Mouse (Mus musculus) erythroblast, embryonic 14.5 days (primary cell): ENCODE data around the gene Fat2. TPM values are rescaled to one million over a fixed set of nuclear protein-coding genes. Genes with fewer than 3 reads are reported as not detected.
A peak's percentile ranks its signal among the peaks of the same experiment; 100 is the strongest.

ENCODE experiments used
- H3K27me3 ChIP-seq: 2 replicates; pipeline ENCODE4 v1.6.1; 2012; ENCODE audit warnings: inconsistent platforms; ENCODE audit not compliant: control insufficient read depth
- H3K36me3 ChIP-seq: 2 replicates; pipeline ENCODE4 v1.6.1; 2012; ENCODE audit warnings: mild to moderate bottlenecking, inconsistent platforms; ENCODE audit not compliant: control insufficient read depth
- H3K4me1 ChIP-seq: 2 replicates; pipeline ENCODE4 v1.6.1; 2012; ENCODE audit warnings: inconsistent platforms; ENCODE audit not compliant: control insufficient read depth
- H3K4me3 ChIP-seq: replicated peaks from 2 replicates; pipeline ENCODE3; 2012; ENCODE audit warnings: moderate library complexity, mild to moderate bottlenecking, inconsistent platforms
- H3K9me3 ChIP-seq: 2 replicates; pipeline ENCODE4 v1.6.1; 2012; ENCODE audit warnings: low read length, inconsistent platforms, mixed read lengths; ENCODE audit not compliant: control insufficient read depth
- GATA1 ChIP-seq: IDR thresholded peaks from 2 replicates; pipeline ENCODE4 v1.6.1; 2012; ENCODE audit warnings: low read length, inconsistent platforms, mixed read lengths
- TAL1 ChIP-seq: IDR thresholded peaks from 3 replicates; pipeline ENCODE4 v1.6.1; 2012; ENCODE audit warnings: low read length, inconsistent platforms, mixed read lengths
- polyA plus RNA-seq: library from polyadenylated mRNA; stranded (reverse); fragments of >175 nt; gene quantifications from 2 replicates; pipeline ENCODE4 v1.2.3, GENCODE M21; 2012

The Fat2 gene
- polyA plus RNA-seq, 1 experiment, result not detected

DNA sequence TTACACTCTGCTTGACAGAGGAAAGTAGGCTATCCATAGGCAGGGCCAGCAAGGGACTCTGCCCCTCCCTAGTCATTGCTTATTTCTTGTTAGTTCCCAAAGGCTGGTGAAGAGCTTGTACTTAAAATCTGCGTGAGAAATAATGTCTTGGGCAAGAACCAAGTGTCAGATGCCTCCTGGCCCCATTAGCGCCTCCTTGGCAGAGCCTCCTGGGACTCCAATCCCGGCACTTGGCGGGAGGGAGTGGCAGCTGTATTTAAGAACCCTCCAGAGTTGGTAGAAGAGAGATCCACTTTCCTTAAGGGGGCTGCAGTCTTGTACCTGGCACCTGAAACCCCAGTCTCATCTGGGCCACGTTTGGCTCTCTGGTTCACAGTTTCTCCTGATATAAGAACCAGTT, 122.2 kb downstream of the Fat2 start:
- no peak overlapping the region for H3K4me3 ChIP-seq
- no peaks in the 10 kb centered on the region for H3K27me3 ChIP-seq
- H3K4me1 ChIP-seq, result peaks cover 2% of the 10 kb centered on the region; the same call in 1 of the 2 replicates
- H3K9me3 ChIP-seq, result no peaks in the 10 kb centered on the region
- H3K36me3 ChIP-seq, result peaks cover 18% of the 10 kb centered on the region
- TF ChIP-seq GATA1, result no peak
- TF ChIP-seq TAL1, result no peak

DNA sequence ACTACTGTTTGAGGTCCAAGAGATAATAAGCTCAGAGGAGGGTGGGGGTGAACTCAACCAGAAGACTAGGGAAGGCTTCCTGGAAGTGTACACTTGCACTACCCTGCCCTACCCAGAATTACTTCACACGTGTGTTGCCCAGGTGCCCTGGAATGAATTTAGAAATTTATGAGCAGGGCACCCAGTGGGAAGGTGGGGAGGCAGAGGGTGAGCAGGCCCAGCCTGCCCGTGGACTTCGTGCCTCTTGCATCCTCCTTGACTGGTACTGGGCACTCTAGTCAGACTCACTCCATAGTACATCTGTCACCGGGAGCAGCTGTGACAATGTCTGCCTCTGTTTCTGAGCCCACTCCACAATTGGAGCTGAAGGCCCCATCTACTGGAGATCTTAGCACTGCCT, 122.8 kb downstream of the Fat2 start:
- TF ChIP-seq TAL1 (no peak), GATA1 (no peak)
- H3K36me3 ChIP-seq, result peaks cover 12% of the 10 kb centered on the region; the same call in 1 of the 2 replicates
- H3K27me3 ChIP-seq, result no peaks in the 10 kb centered on the region
- no peak overlapping the region for H3K4me3 ChIP-seq
- H3K9me3 ChIP-seq, result no peaks in the 10 kb centered on the region
- H3K4me1 ChIP-seq, result peaks cover 2% of the 10 kb centered on the region; the same call in 1 of the 2 replicates

DNA sequence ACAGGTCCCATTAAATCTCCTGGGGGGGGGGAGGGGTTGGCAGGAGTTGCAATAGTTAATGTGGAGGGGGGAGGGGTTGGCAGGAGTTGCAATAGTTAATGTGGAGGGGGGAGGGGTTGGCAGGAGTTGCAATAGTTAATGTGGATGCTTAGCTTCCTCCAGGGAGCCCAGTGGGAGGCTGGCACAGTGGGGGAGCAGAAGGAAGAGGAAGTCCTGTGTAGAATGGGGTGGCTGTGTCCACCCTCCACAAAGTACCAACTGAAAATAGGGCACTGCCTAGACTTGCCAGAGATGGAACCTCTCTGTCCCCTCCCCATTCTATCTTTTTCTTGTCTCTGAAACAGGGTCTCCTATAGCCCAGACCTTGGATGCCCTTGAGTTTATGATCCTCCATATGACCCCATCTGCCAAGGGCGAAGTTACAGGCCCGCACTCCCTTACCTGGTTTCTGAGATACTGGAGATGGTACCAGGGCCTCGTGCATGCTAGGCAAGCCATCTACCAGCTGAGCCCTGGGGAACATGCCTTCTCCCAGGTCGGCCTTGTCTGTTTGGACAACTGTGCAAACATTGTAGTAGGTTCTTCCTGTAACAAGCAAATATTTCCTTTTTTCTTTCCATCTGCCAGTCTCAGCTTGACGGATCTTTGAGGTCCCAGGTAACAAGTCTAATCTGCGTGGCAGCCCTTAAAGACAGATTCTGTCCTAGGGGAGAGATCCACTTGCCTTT, 126.6 kb downstream of the Fat2 start:
- no peaks in the 10 kb centered on the region for H3K27me3 ChIP-seq
- TF ChIP-seq GATA1 (no peak), TAL1 (no peak)
- no peaks in the 10 kb centered on the region for H3K9me3 ChIP-seq
- peaks cover 4% of the 10 kb centered on the region for H3K4me1 ChIP-seq
- H3K4me3 ChIP-seq, result no peak overlapping the region
- peaks cover 4% of the 10 kb centered on the region; the same call in 1 of the 2 replicates for H3K36me3 ChIP-seq

DNA sequence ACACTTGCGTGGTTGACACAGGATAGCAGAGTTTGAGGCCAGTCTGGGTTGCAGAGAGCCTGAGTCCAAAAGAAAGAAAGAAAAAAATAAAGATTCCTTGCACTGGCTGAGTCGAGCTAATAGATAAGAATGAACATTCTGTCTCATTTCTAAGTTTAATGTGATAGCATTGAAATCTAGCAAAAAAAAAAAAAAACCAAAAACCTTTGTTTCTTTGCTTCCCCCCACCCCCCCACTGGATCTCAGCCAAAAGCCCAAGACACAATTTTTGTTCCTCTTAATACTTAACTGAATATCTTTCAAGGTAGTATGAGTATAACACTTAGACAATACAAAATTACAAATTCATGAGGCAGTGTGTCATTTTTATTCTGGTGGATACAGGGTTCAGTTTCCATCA, 127.3 kb downstream of the Fat2 start:
- Histone ChIP-seq H3K27me3 (no peaks in the 10 kb centered on the region; the same call in 1 of the 2 replicates), H3K4me3 (no peak overlapping the region), H3K4me1 (peaks cover 10% of the 10 kb centered on the region), H3K9me3 (no peaks in the 10 kb centered on the region), H3K36me3 (peaks cover 2% of the 10 kb centered on the region; the same call in 1 of the 2 replicates)
- no peak for TF ChIP-seq GATA1
- no peak for TF ChIP-seq TAL1

DNA sequence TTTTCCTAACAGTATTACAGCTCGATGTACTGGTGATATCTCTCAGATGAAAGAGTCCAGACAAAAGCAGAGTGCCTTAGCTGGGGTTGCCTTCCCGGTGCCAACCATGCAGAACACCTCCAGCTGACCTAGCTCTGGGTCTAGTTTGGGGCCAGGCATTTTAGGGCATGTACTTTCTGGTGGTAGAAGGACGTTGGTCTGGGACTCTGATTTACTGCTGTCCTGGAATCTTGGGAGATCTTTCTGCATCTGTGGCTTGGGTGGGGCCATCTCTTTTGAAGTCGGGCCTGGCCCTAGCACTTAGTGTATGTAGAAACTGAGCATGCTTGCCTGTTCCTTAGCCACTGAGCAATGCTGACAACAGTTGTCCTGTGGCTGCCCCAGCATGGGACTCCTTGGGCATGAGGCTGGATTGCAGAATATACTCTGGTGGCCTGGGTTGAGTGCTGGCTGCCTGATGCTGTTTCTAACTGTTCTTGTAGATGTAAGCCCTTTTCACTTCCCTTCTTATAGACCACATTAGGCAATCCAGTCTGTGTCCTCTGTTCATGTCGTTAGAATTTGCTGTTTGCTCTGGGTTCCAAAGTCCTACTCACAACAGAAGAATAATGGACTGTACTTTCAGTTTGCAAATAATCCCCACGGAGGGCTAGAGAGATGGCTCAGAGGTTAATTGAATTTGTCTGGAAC, 128.2 kb downstream of the Fat2 start:
- Histone ChIP-seq H3K27me3 (no peaks in the 10 kb centered on the region; the same call in 1 of the 2 replicates), H3K36me3 (no peaks in the 10 kb centered on the region), H3K9me3 (no peaks in the 10 kb centered on the region), H3K4me3 (no peak overlapping the region), H3K4me1 (peaks cover 10% of the 10 kb centered on the region)
- TF ChIP-seq GATA1 (no peak), TAL1 (no peak)

DNA sequence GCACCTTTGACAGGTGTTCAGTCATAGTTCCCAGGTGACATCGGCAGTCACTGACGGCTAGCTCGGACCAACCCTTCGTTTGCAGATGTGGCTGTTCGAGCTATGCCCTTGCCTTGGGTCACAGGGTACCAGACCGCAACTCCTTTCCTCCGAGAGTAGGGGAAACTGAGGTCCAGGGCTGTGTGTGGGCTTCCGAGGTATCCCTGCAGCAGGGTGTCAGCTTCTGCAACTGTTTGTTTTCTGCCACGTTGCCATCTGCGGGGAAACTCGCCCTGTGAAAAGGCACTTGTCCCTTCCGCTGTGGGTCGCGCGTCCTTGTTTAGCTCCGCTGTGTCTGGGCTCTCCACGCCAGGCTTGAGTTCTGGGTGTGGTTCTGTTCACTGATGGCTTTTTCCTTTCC, 131.8 kb downstream of the Fat2 start:
- H3K27me3 ChIP-seq, result no peaks in the 10 kb centered on the region; the same call in 1 of the 2 replicates
- H3K36me3 ChIP-seq, result no peaks in the 10 kb centered on the region
- no peaks in the 10 kb centered on the region for H3K9me3 ChIP-seq
- peaks cover 10% of the 10 kb centered on the region for H3K4me1 ChIP-seq
- TF ChIP-seq GATA1 (no peak), TAL1 (no peak)
- peak overlapping the region; percentile 81 for H3K4me3 ChIP-seq

DNA sequence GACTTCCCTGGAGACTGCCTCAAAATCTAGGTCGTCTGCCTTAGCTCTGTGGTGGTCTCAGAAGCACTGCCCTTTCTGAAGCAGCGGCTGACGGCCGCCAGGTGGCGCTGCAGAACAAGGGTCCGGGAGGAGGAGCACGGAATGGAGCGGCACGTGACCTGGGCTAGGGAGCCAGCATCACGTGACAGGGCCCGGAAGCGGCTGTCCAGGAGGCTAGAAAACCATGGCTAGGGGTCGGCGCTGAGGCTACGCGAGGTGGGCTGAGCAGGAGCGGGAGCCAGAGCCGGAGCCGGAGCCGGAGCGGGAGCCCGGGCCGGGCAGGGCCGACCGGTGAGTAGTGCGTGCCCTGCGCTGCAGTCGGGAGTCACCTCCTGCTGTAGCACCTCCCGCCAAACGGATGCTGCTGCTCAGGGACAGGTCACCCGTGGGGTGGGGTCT, 132.2 kb downstream of the Fat2 start, which contains the start of gene Slc36a1:
Slc36a1 (plus strand) TSS at position 192 of the 438 bp plus-strand sequence.
- Histone ChIP-seq H3K36me3 (no peaks in the 10 kb centered on the region), H3K4me3 (peak within 1 kb of the TSS; percentile 81), H3K9me3 (no peaks in the 10 kb centered on the region), H3K27me3 (no peaks in the 10 kb centered on the region; the same call in 1 of the 2 replicates), H3K4me1 (peaks cover 10% of the 10 kb centered on the region)
- TF ChIP-seq TAL1, result no peak
- TF ChIP-seq GATA1, result no peak

Other genes with a start within 250 kb of the Fat2 start
- 0.05 and 0.12 TPM in 2 replicates for gene Gm2a, start 238.4 kb downstream of the Fat2 start, polyA plus RNA-seq
- not detected in 2 replicates for gene Slc36a3, start 184.9 kb downstream of the Fat2 start, polyA plus RNA-seq
- 0.03 TPM in 1 of 2 replicates, not detected in the other for gene Slc36a2, start 151.5 kb downstream of the Fat2 start, polyA plus RNA-seq
- gene Slc36a1, start 132.2 kb downstream of the Fat2 start, polyA plus RNA-seq, result 0.09 and 0.24 TPM in 2 replicates
- 0.17 and 0.32 TPM in 2 replicates for gene Sparc, start 86.6 kb upstream of the Fat2 start, polyA plus RNA-seq
- gene Atox1, start 124.7 kb upstream of the Fat2 start, polyA plus RNA-seq, result 3.6 and 15.0 TPM in 2 replicates
- 3.5 and 4.2 TPM in 2 replicates for gene G3bp1, start 133.1 kb upstream of the Fat2 start, polyA plus RNA-seq